Mouse (Mus musculus): ENCODE measurements around the gene Prtg.

- TF ChIP-seq GATA1 (IDR thresholded peaks at IDR 0.05; ENCODE audit: low read length) = no peak
- TF ChIP-seq TAL1 (IDR thresholded peaks at IDR 0.05; ENCODE audit: low read length) = no peak
These were observed 31.0 kb downstream of the Prtg start for GRCm38 (mm10) chr9:72837598-72838160.
